Mouse (Mus musculus): ENCODE data around the gene Il23r.

DNA sequence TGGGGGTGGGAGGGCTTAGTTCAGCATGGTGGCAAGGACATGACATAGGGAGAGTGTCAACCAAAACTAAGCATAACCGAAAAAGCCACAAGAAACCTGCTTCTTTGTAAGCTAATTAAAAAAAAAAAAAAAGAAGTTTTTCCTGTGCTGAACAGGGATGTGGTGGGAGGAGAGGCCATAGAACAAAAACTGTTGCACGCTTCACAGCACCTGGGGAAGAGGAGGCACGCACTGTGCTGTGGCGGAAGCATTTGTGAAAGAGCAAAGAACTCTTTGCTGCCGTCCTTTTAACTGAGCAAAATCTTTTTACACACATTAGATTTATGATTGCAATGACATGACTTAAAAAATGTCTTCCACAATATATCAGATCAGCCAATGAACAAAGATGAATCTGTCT is 69.9 kb downstream of the Il23r start:
- TF ChIP-seq CTCF (IDR thresholded peaks at IDR 0.05; ENCODE audit: borderline replicate concordance, insufficient read depth, low read length) (no peak), POLR2A (IDR thresholded peaks at IDR 0.05; ENCODE audit: low read depth, low read length) (no peak)
